Mouse (Mus musculus) hindbrain, embryonic 11.5 days (tissue): ENCODE results near the gene Zpr1. TPM values are rescaled to one million over a fixed set of nuclear protein-coding genes. Genes with fewer than 3 reads are reported as not detected.

Experiments used
- ATAC-seq: fragments of 200-750 bp; cut with Nextera tagmentation; 2 replicates; pipeline ENCODE4 v1.8.0; 2017; ENCODE audit warnings: mild to moderate bottlenecking, moderate TSS enrichment, moderate library complexity; ENCODE audit not compliant: low FRiP score
- DNase-seq: peaks from one replicate; pipeline ENCODE4 v3.0.0-alpha.2; 2015; ENCODE audit warnings: low spot score
- H3K27ac ChIP-seq: fragments of 300-500 bp; sonication (generic); 2 replicates; pipeline ENCODE4 v1.5.1; 2014; ENCODE audit warnings: mild to moderate bottlenecking, low read depth, low read length
- H3K27me3 ChIP-seq: fragments of 300-500 bp; sonication (generic); 2 replicates; pipeline ENCODE4 v1.6.1; 2014; ENCODE audit warnings: mild to moderate bottlenecking, low read length, moderate library complexity, mixed read lengths; ENCODE audit not compliant: control insufficient read depth, insufficient read depth
- H3K36me3 ChIP-seq: fragments of 300-500 bp; sonication (generic); 2 replicates; pipeline ENCODE4 v1.6.1; 2014; ENCODE audit warnings: mild to moderate bottlenecking, low read length, moderate library complexity, mixed read lengths; ENCODE audit not compliant: control insufficient read depth, insufficient read depth
- H3K4me1 ChIP-seq: fragments of 300-500 bp; sonication (generic); replicated peaks from 2 replicates; pipeline ENCODE4 v1.6.1; 2014; ENCODE audit warnings: low read length, mixed read lengths; ENCODE audit not compliant: control insufficient read depth, insufficient read depth
- H3K4me2 ChIP-seq: fragments of 300-500 bp; sonication (generic); replicated peaks from 2 replicates; pipeline ENCODE4 v1.6.1; 2014; ENCODE audit warnings: mild to moderate bottlenecking, low read depth, low read length
- H3K4me3 ChIP-seq: fragments of 300-500 bp; sonication (generic); 2 replicates; pipeline ENCODE4 v1.5.1; 2014; ENCODE audit warnings: low read depth, low read length
- H3K9ac ChIP-seq: fragments of 300-500 bp; sonication (generic); 2 replicates; pipeline ENCODE4 v1.6.1; 2014; ENCODE audit warnings: low read depth, low read length
- H3K9me3 ChIP-seq: fragments of 300-500 bp; sonication (generic); 2 replicates; pipeline ENCODE4 v1.6.1; 2016; ENCODE audit warnings: low read length; ENCODE audit not compliant: control insufficient read depth
- WGBS: fragments of 180-500 bp; shearing (Covaris S2); extraction: QIAGEN DNeasy Blood & Tissue Kit; methylation state at CpG from one replicate; pipeline ENCODE4 v1.1.7; 2014; 5-methylcytosine and 5-hydroxymethylcytosine counted together
- polyA plus RNA-seq: library from polyadenylated mRNA; unstranded; fragments of >200 nt; fragmentation: Nextera tagmentation; extraction: Ambion mirVana; gene quantifications from 2 replicates; pipeline ENCODE4 v1.2.1, GENCODE M21; 2014

The Zpr1 gene
- polyA plus RNA-seq, 1 experiment from 2014 or later: 65.7 TPM

GRCm38 (mm10) chr9:46329250-46329648 is 56.4 kb downstream of the Zpr1 start:
- peak overlapping the region; percentile 97 for H3K27ac ChIP-seq
- H3K4me2 ChIP-seq: peak overlapping the region; percentile 48
- peak overlapping the region; percentile 68 for H3K9ac ChIP-seq
- no peaks in the 10 kb centered on the region for H3K9me3 ChIP-seq
- ATAC-seq: peak; percentile 60; the same call in 1 of the 2 replicates
- 2% methylated on average over 19 of the region's 19 CpGs for WGBS
- H3K4me3 ChIP-seq: peak overlapping the region; percentile 24
- H3K36me3 ChIP-seq: no peaks in the 10 kb centered on the region
- H3K4me1 ChIP-seq: peaks cover 5% of the 10 kb centered on the region; the same call in 1 of the 2 replicates
- H3K27me3 ChIP-seq: no peaks in the 10 kb centered on the region
- peak; percentile 72 for DNase-seq

GRCm38 (mm10) chr9:46329801-46330585 is 57.1 kb downstream of the Zpr1 start:
- DNase-seq (no peak), ATAC-seq (no peak)
- Histone ChIP-seq H3K4me3 (no peak overlapping the region), H3K27me3 (no peaks in the 10 kb centered on the region), H3K4me1 (peaks cover 5% of the 10 kb centered on the region; the same call in 1 of the 2 replicates), H3K9me3 (no peaks in the 10 kb centered on the region), H3K36me3 (no peaks in the 10 kb centered on the region), H3K27ac (no peak overlapping the region), H3K4me2 (no peak overlapping the region), H3K9ac (no peak overlapping the region)
- WGBS: 13% methylated on average over 24 of the region's 24 CpGs

- WGBS: 39% methylated on average over 6 of the region's 6 CpGs
- H3K4me3 ChIP-seq: no peak overlapping the region
These were observed 57.7 kb downstream of the Zpr1 start for GRCm38 (mm10) chr9:46330586-46330895.

GRCm38 (mm10) chr9:46331301-46331700 is 58.4 kb downstream of the Zpr1 start:
- DNase-seq: no peak
- H3K9me3 ChIP-seq: no peaks in the 10 kb centered on the region
- 95% methylated on average over 1 of the region's 1 CpGs for WGBS

More at GRCm38 (mm10) chr9:46330586-46330895, 57.7 kb downstream of the Zpr1 start:
- H3K27me3 ChIP-seq: 0 out of 2 replicates have a peak, but pooled peaks cover 3% of the 10 kb centered on the region
- no peaks in the 10 kb centered on the region for H3K36me3 ChIP-seq
- DNase-seq: no peak
- H3K9me3 ChIP-seq: no peaks in the 10 kb centered on the region
- H3K4me1 ChIP-seq: peaks cover 5% of the 10 kb centered on the region; the same call in 1 of the 2 replicates
- H3K4me2 ChIP-seq: no peak overlapping the region
- no peak for ATAC-seq
- no peak overlapping the region for H3K9ac ChIP-seq
- H3K27ac ChIP-seq: no peak overlapping the region

More at GRCm38 (mm10) chr9:46331301-46331700, 58.4 kb downstream of the Zpr1 start:
- Histone ChIP-seq H3K4me3 (no peak overlapping the region), H3K4me1 (peaks cover 5% of the 10 kb centered on the region; the same call in 1 of the 2 replicates), H3K27me3 (0 out of 2 replicates have a peak, but pooled peaks cover 3% of the 10 kb centered on the region), H3K27ac (no peak overlapping the region), H3K4me2 (no peak overlapping the region), H3K9ac (no peak overlapping the region), H3K36me3 (no peaks in the 10 kb centered on the region)
- ATAC-seq: no peak

Other genes with a start within 250 kb of the Zpr1 start
- 0.43 and 1.5 TPM in 2 replicates for gene Apoa1, start 44.5 kb upstream of the Zpr1 start, polyA plus RNA-seq
- gene Apoc3, start 37.4 kb upstream of the Zpr1 start, polyA plus RNA-seq: not detected in 2 replicates
- not detected in 2 replicates for gene Apoa4, start 32.4 kb upstream of the Zpr1 start, polyA plus RNA-seq
- not detected in 2 replicates for gene Apoa5, start 4.4 kb upstream of the Zpr1 start, polyA plus RNA-seq
- gene Bud13, start 9.9 kb downstream of the Zpr1 start, polyA plus RNA-seq: 22.4 and 25.0 TPM in 2 replicates
- 0.15 TPM in 1 of 2 replicates, not detected in the other for gene 4931429L15Rik, start 46.9 kb downstream of the Zpr1 start, polyA plus RNA-seq